Mouse (Mus musculus): Measurements from ENCODE around the gene Ralgapa1.

The Ralgapa1 gene

DNA sequence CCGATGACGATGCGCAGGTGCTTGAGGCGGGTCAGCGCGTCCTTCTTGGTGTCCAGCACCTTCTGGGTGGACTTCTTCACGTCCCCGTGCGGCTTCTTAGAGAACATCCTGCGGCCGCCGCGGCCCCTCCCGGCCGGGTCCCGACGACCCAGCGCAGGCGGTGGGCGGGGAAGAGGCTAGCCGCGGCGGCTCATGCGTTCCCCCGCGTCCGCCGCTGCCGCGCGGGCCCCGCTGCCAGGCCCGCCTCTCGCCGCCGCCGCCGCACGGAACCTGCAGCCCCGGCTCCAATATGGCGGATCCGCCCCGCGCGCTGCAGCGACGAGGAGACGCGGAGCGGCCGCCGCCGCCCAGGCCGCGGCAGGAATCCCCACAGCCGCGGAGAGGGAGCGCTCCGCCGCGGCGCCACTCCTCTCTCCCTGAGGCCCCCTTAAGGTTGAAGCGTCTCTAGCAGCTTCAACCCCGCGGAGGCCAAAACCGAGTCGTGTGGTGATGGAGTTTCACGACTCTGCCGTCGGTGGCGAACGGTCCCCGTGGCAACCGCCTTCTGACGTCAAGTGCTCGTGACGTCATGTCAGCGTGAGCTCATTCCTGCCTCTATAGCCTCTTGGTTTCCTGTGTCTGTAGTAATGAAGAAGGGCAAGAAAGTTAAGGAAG, at the start of gene Ralgapa1:
TSS of gene Ralgapa1 (minus strand) at position 507 of the 654 bp plus-strand sequence.
- DNase-seq, result peak; percentile 93

GRCm38 (mm10) chr12:55869622-55870322, 48.8 kb upstream of the Ralgapa1 start:
- no peak for DNase-seq

DNA sequence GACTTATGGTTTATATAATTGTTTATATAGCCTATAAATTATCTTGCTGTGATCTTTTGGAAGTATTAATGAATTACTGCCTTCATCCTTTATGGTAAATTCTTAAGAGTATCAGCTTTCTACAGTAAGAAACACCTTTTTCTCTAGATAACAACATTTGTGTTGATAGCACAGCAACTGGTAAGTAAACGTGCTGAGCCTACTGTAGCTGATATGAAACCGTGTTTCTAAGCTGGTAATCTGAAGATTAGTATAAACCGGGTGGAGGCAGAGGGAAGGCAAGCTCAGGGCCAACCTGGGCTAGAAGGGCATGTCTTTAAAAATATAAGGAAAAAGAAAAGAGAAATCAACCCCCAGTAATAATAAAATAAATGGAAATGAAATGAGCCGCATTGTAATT, 46.8 kb upstream of the Ralgapa1 start:
- no peak for DNase-seq

- DNase-seq, result no peak
Observed at GRCm38 (mm10) chr12:55860631-55861030, 39.7 kb upstream of the Ralgapa1 start.

DNA sequence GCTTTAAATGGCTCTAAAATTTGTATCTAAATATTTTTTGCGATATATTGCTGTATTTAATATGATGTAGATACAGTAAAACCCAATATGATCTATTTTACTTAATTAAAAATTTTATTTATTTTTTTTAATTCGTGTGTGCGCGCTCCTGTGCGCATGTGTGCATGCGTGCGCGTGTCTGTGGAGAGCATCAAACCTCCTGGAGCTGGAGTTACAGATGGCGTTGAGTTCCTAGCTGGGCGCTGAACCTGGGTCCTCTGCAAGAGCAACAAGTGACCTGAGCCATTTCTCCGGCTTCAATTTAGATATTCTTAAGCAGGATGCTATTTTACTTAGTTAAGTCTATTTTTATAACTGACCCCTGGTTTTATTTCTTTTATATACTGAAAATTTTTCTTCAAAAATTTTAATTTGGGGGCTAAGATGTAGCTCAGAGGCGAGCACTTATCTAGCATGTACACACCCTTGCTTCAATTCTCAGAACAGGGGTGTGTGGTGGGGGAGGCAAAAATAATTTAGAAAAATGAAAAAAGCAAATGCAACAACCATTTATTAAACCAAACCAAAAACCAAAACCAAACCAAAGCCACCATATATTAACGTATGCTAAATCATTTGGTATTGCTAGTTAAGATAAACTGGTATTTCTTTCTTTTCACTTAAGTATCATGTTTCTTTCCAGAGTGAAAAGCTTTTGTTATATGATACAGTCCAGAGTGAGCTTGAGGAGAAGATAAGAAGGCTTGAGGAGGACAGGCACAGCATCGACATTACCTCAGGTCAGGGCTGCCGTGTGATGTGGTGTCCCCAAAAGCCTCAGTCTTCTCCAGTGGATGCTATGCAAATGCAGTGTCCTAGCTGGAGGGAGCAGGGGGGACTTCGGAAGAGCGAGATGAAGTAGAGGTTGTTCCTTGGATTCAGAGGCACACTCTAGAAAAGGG, 38.7 kb upstream of the Ralgapa1 start:
- DNase-seq, result no peak

GRCm38 (mm10) chr12:55850650-55851049, 29.7 kb upstream of the Ralgapa1 start:
- DNase-seq, result no peak

DNA sequence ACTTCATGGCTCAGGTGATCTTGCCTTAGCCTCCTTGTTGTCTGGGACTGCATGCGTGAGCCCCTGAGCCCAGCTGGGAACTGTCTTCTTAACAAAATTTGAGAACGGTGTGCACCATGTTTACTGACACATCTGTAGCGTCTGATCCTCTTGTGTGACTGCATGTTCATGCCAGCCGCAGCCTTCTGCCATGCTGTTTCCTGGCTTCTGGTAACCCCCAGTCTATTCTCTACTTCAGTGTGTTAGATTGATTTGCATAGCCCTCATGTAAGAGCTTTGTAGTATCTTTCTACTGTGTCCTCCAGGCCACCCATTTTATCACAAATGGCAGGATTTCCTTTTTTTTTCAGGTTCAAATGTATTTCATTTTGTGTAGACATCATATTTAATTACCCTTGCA, 26.9 kb upstream of the Ralgapa1 start:
- no peak for DNase-seq

DNA sequence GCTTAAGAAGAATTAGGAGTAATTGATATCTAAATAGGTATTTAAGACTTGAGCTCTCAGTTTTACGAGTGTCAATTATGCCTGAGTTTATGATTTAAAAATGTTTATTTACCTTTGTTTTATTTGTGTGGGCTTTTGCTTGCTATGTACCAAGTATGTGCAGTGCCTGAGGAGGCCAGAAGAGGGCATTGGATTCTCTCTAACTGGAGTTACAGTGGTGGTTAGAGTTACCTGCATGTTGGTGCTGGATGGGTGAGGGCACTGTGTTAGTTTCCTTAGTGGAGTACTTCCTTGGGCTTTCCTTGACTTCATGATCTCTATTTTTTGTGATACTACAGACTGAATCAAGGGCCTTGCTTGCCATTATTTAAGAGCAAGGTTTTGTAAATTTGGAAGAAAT, 25.8 kb upstream of the Ralgapa1 start:
- DNase-seq, result peak; percentile 71

DNA sequence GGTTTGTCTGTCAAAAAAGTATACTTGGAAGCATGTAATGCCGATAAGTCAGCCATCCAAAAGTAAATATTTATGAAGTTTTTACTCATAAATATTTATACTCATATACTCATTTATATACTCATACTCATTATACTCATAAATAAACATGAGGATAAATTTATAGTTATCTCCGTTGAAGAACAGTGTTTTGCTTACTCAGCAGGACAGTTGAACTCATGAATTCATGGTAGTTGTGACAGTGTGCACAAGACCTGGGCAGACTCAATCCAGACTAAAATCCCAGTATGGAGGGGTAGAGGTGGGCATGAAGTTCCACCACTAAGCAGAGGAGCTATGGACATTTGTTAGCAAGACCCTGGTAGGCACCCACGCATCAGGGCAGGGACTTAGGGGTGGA, 16.5 kb upstream of the Ralgapa1 start:
- no peak for DNase-seq

- peak; percentile 94 for DNase-seq
Observed at GRCm38 (mm10) chr12:55836199-55836951, 15.4 kb upstream of the Ralgapa1 start, which contains the start of gene Brms1l. TSS of gene Brms1l (plus strand) at chr12:55836324.

DNA sequence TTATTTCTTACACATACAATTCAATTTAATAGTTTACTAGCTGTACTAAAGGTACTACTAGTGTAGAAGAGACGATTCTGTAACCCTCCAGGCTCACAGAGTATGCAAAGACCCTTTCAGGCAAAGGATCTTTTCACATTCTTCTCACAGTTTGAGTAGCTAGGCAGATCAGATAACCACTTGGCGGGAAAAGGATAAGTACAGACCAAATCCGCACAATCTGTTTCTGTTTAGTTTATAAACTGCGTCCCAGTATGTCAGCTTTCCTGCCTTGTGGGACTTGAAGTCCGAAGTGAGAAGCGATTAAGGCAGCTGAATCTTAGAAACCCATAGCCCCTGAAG, 14.9 kb upstream of the Ralgapa1 start:
- no peak for DNase-seq

DNA sequence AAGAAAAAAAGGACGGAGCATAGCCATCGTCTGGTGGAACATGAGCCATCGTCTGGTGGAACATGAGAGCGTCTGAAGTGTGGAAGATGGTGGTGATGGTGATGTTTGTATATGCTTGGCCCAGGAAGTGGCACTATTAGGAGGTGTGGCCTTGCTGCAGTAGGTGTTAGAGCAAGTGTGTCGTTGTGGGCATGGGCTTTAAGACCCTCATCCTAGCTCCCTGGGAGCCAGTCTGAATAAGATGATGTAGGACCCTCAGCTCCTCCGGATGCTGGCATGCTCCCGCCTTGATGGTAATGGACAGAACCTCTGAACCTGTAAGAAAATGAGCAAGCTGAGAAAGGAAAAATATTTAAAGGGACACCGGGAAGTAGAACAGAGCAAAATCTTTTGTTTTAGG, 13.9 kb upstream of the Ralgapa1 start:
- DNase-seq, result no peak

DNA sequence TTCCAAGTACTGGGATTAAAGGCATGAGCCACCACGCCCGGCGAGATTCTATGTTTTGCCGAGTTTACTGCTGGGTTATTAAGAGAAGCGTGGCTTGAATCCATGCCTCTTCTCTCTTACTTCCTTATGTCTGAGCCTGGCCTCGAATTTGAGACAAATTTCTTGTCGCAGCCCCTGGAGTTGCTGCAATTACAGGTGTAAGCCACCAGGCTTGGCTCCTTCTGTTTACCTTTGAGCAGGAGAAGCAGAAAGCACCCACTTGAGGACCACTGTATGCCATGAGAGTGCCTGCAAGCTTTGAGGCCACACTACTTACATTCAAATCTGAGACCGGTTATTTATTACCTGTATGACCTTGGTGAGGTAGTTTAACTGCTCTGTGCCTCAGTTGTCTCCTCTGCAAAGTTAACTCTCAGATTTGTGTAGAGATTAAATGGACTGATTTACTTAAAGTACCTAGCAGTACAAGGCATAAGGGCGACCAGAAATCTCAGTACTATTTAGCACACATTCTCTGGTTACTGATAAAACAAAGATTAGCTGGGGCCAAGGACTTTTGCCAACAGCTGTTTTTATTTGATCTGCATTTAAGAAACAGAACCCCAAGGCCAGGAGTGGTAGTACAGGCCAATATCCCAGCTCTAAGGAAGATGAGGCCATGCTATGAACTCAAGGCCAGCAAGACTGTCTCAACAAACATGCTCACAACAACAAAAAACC, 13.1 kb upstream of the Ralgapa1 start:
- no peak for DNase-seq

- DNase-seq, result no peak
Observed at GRCm38 (mm10) chr12:55832961-55833360, 12.0 kb upstream of the Ralgapa1 start.

DNA sequence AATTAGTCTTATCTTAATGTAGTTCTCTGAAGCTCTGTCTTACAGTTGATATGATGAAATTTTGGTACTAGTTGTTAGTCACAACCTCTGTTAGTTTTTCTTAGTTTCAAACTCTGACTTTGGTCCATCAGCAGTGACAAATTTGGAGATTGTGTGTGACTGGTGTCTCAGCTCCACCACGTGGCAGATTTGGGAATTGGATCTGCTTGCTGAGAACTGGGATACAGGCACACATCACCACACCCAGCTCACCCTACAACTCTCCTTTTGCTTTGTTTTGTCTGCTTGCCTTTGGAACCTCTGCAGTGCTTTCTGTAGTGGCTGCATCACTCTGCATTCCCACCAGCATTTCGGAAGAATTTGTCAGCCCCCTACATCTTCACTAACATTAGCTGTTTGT, 10.1 kb upstream of the Ralgapa1 start:
- peak; percentile 80 for DNase-seq

DNA sequence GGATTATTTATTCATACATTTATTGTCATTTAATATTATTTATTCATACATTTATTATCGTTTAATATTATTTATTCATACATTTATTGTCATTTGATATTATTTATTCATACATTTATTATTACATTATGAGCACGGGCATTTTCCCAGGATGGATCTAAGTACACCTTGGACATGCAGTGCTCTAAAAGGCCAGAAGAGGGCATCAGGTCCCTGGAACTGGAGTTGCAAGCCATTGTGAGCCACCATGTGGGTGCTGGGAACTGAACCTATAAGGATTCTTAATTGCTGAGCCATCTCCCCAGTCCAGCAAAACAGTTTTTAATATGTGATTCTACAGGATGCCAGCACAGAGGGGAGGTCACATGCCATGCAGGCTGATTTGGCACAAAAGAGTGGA, 4.6 kb upstream of the Ralgapa1 start:
- DNase-seq, result no peak

DNA sequence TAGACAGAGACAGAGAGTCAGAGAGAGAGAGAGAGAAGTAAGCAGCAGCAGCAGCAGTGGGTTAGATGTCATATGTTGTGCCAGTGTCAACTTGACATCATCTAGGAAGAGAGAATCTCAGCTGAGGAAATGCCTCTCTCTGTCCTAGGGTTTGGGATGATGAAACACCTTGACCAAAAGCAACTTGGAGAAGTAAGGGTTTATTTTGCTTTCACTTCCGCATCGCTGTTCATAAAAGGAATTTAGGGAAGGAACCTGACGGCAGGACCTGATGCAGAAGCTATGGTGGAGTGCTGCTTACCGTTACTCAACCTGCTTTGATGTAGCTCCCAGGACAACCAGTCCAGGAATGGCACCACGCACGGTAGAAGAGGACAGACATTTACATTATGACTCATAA, 3.1 kb upstream of the Ralgapa1 start:
- no peak for DNase-seq

- DNase-seq, result no peak
Observed at GRCm38 (mm10) chr12:55820119-55820660, 777 bp downstream of the Ralgapa1 start.

- no peak for DNase-seq
Observed at GRCm38 (mm10) chr12:55816488-55816887, 4.5 kb downstream of the Ralgapa1 start.

DNA sequence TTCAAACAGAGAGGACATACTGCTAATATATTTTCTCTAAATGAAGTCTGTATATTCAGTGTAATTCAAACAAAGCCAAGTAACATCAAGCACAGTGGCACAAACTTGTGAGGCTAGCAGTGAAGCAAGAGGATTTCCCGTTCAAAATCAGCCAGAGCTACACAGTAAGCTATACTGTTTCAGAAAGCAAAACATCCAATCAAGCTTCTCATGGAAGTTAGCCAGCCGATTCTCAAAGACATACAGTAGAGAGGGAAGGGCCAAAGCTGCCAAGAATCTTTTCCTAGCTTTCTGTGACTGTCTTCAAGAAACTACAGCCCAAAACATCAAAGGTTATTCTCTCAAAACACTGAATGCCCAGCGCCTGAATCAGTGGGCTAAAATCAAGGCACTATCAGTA, 15.9 kb downstream of the Ralgapa1 start:
- no peak for DNase-seq

- DNase-seq, result no peak
Observed at GRCm38 (mm10) chr12:55801131-55801530, 19.8 kb downstream of the Ralgapa1 start.

GRCm38 (mm10) chr12:55800144-55800543, 20.8 kb downstream of the Ralgapa1 start:
- no peak for DNase-seq
